Mouse (Mus musculus): Measurements from ENCODE around the gene Tpcn2.

- no peak for TF ChIP-seq CTCF (IDR thresholded peaks at IDR 0.05; ENCODE audit: low read depth)
- TF ChIP-seq EP300 (IDR thresholded peaks at IDR 0.05; ENCODE audit: low read depth) = no peak
These were observed 145.9 kb downstream of the Tpcn2 start for GRCm38 (mm10) chr7:145137871-145138270.

Data from liver, postnatal 0 days (tissue).